Mouse (Mus musculus) stomach, postnatal 0 days (tissue): Measurements from ENCODE around the gene Zcchc10. TPM values are rescaled to one million over a fixed set of nuclear protein-coding genes. Genes with fewer than 3 reads are reported as not detected.

Experiments
- ATAC-seq: fragments of 200-750 bp; cut with Nextera tagmentation; 2 replicates; pipeline ENCODE4 v1.8.0; 2017; ENCODE audit not compliant: low FRiP score, low TSS enrichment
- DNase-seq: peaks from one replicate; pipeline ENCODE4 v3.0.0-alpha.2; 2016; ENCODE audit warnings: low spot score
- H3K27ac ChIP-seq: fragments of 300-500 bp; sonication (generic); replicated peaks from 2 replicates; pipeline ENCODE4 v1.5.1; 2014; ENCODE audit warnings: mild to moderate bottlenecking, control low read depth
- H3K27me3 ChIP-seq: fragments of 300-500 bp; sonication (generic); 2 replicates; pipeline ENCODE4 v1.6.1; 2014; ENCODE audit warnings: low read length; ENCODE audit not compliant: control insufficient read depth, insufficient read depth
- H3K36me3 ChIP-seq: fragments of 300-500 bp; sonication (generic); 2 replicates; pipeline ENCODE4 v1.6.1; 2014; ENCODE audit warnings: low read length, mixed read lengths; ENCODE audit not compliant: control insufficient read depth, insufficient read depth
- H3K4me1 ChIP-seq: fragments of 300-500 bp; sonication (generic); replicated peaks from 2 replicates; pipeline ENCODE4 v1.6.1; 2014; ENCODE audit warnings: antibody characterized with exemption; ENCODE audit not compliant: control insufficient read depth, insufficient read depth
- H3K4me2 ChIP-seq: fragments of 300-500 bp; sonication (generic); replicated peaks from 2 replicates; pipeline ENCODE4 v1.6.1; 2014; ENCODE audit warnings: low read depth, mild to moderate bottlenecking, control low read depth, moderate library complexity
- H3K4me3 ChIP-seq: fragments of 300-500 bp; sonication (generic); 2 replicates; pipeline ENCODE4 v1.5.1; 2014; ENCODE audit warnings: low read depth, low read length, control low read depth
- H3K9ac ChIP-seq: fragments of 300-500 bp; sonication (generic); 2 replicates; pipeline ENCODE4 v1.6.1; 2014; ENCODE audit warnings: mild to moderate bottlenecking, low read length, control low read depth, mixed read lengths
- H3K9me3 ChIP-seq: fragments of 300-500 bp; sonication (generic); 2 replicates; pipeline ENCODE4 v1.6.1; 2016; ENCODE audit warnings: low read length; ENCODE audit not compliant: control insufficient read depth
- CTCF ChIP-seq: IDR thresholded peaks from 2 replicates; pipeline ENCODE4 v1.5.1; 2016; ENCODE audit warnings: antibody characterized with exemption, low read depth, mild to moderate bottlenecking, moderate library complexity
- EP300 ChIP-seq: optimal IDR thresholded peaks from 2 replicates; pipeline ENCODE3; 2016; ENCODE audit warnings: antibody characterized with exemption
- WGBS: fragments of 180-500 bp; shearing (Covaris S2); extraction: QIAGEN DNeasy Blood & Tissue Kit; methylation state at CpG from one replicate; pipeline ENCODE4 v1.1.7; 2014; 5-methylcytosine and 5-hydroxymethylcytosine counted together
- polyA plus RNA-seq: library from polyadenylated mRNA; unstranded; fragments of >200 nt; fragmentation: Nextera tagmentation; extraction: Ambion mirVana; gene quantifications from 2 replicates; pipeline ENCODE4 v1.2.1, GENCODE M21; 2015

Gene Zcchc10
- polyA plus RNA-seq, 1 experiment from 2014 or later = 12.4 TPM

GRCm38 (mm10) chr11:53330325-53330724 lies 5.8 kb downstream of the Zcchc10 start:
- ATAC-seq (no peak; the same call in 1 of the 2 replicates), DNase-seq (no peak)
- Histone ChIP-seq H3K9me3 (no peaks in the 10 kb centered on the region), H3K9ac (no peak overlapping the region), H3K4me3 (no peak overlapping the region), H3K36me3 (peaks cover 8% of the 10 kb centered on the region), H3K4me1 (no peaks in the 10 kb centered on the region), H3K27me3 (no peaks in the 10 kb centered on the region), H3K4me2 (no peak overlapping the region), H3K27ac (no peak overlapping the region)
- WGBS = 70% methylated on average over 7 of the region's 7 CpGs
- TF ChIP-seq CTCF = no peak
- TF ChIP-seq EP300 = no peak

GRCm38 (mm10) chr11:53331121-53331520 lies 6.6 kb downstream of the Zcchc10 start:
- 65% methylated on average over 6 of the region's 6 CpGs for WGBS
- ATAC-seq = peak; percentile 93

GRCm38 (mm10) chr11:53332076-53332680 lies 7.7 kb downstream of the Zcchc10 start:
- ATAC-seq (no peak), DNase-seq (no peak)
- WGBS = 84% methylated on average over 14 of the region's 14 CpGs
- Histone ChIP-seq H3K4me2 (no peak overlapping the region), H3K27ac (no peak overlapping the region), H3K4me3 (no peak overlapping the region), H3K9me3 (no peaks in the 10 kb centered on the region), H3K4me1 (no peaks in the 10 kb centered on the region), H3K27me3 (no peaks in the 10 kb centered on the region), H3K9ac (no peak overlapping the region), H3K36me3 (peaks cover 8% of the 10 kb centered on the region)
- TF ChIP-seq EP300 (no peak), CTCF (no peak)

More at GRCm38 (mm10) chr11:53331121-53331520, 6.6 kb downstream of the Zcchc10 start:
- no peaks in the 10 kb centered on the region for H3K9me3 ChIP-seq
- no peaks in the 10 kb centered on the region for H3K4me1 ChIP-seq
- peaks cover 8% of the 10 kb centered on the region for H3K36me3 ChIP-seq
- TF ChIP-seq CTCF (no peak), EP300 (no peak)
- H3K27me3 ChIP-seq = no peaks in the 10 kb centered on the region
- H3K9ac ChIP-seq = no peak overlapping the region
- no peak overlapping the region for H3K4me2 ChIP-seq
- H3K4me3 ChIP-seq = no peak overlapping the region
- peak; percentile 77 for DNase-seq
- H3K27ac ChIP-seq = peak overlapping the region; percentile 61; the same call in 1 of the 2 replicates

GRCm38 (mm10) chr11:53335505-53336181 lies 11.2 kb downstream of the Zcchc10 start:
- no peak for TF ChIP-seq CTCF
- TF ChIP-seq EP300 = no peak

GRCm38 (mm10) chr11:53336182-53336571 lies 11.7 kb downstream of the Zcchc10 start:
- no peaks in the 10 kb centered on the region for H3K27me3 ChIP-seq
- TF ChIP-seq EP300 (no peak), CTCF (no peak)
- no peak overlapping the region for H3K27ac ChIP-seq
- H3K9me3 ChIP-seq = no peaks in the 10 kb centered on the region
- no peaks in the 10 kb centered on the region for H3K4me1 ChIP-seq
- ATAC-seq (no peak), DNase-seq (no peak)
- H3K9ac ChIP-seq = no peak overlapping the region
- peaks cover 3% of the 10 kb centered on the region; the same call in 1 of the 2 replicates for H3K36me3 ChIP-seq
- H3K4me3 ChIP-seq = no peak overlapping the region
- H3K4me2 ChIP-seq = no peak overlapping the region

More at GRCm38 (mm10) chr11:53335505-53336181, 11.2 kb downstream of the Zcchc10 start:
- WGBS = 58% methylated on average over 3 of the region's 3 CpGs
- no peaks in the 10 kb centered on the region for H3K4me1 ChIP-seq
- peaks cover 3% of the 10 kb centered on the region; the same call in 1 of the 2 replicates for H3K36me3 ChIP-seq
- no peak overlapping the region for H3K27ac ChIP-seq
- H3K4me2 ChIP-seq = no peak overlapping the region
- H3K4me3 ChIP-seq = no peak overlapping the region
- peak; percentile 45; the same call in 1 of the 2 replicates for ATAC-seq
- no peak overlapping the region for H3K9ac ChIP-seq
- H3K9me3 ChIP-seq = no peaks in the 10 kb centered on the region
- H3K27me3 ChIP-seq = no peaks in the 10 kb centered on the region
- no peak for DNase-seq

GRCm38 (mm10) chr11:53336924-53337323 lies 12.4 kb downstream of the Zcchc10 start:
- TF ChIP-seq CTCF = no peak
- WGBS = 68% methylated on average over 1 of the region's 1 CpGs
- H3K27ac ChIP-seq = no peak overlapping the region
- no peak overlapping the region for H3K4me3 ChIP-seq
- peaks cover 3% of the 10 kb centered on the region; the same call in 1 of the 2 replicates for H3K36me3 ChIP-seq
- DNase-seq (no peak), ATAC-seq (no peak)
- H3K27me3 ChIP-seq = no peaks in the 10 kb centered on the region
- no peaks in the 10 kb centered on the region for H3K4me1 ChIP-seq
- H3K9ac ChIP-seq = no peak overlapping the region
- H3K4me2 ChIP-seq = no peak overlapping the region
- no peaks in the 10 kb centered on the region for H3K9me3 ChIP-seq
